Mouse (Mus musculus): Measurements from ENCODE around the gene Usp20. TPM values are rescaled to one million over a fixed set of nuclear protein-coding genes. Genes with fewer than 3 reads are reported as not detected.

Gene Usp20
- polyA plus RNA-seq, 1 experiment, result 40.0 TPM

GRCm38 (mm10) chr2:31007208-31007607, 25.1 kb downstream of the Usp20 start:
- Histone ChIP-seq H3K27ac (ENCODE audit: insufficient read depth, low read depth, low read length) (no peak overlapping the region), H3K4me3 (ENCODE audit: insufficient read depth, low read depth, low read length) (no peak overlapping the region), H3K36me3 (ENCODE audit: control insufficient read depth, insufficient read depth, low read length) (no peaks in the 10 kb centered on the region), H3K4me1 (ENCODE audit: control insufficient read depth, insufficient read depth, low read length) (no peaks in the 10 kb centered on the region), H3K27me3 (replicated peaks; ENCODE audit: control insufficient read depth, insufficient read depth, low read length) (no peaks in the 10 kb centered on the region)
- no peak for DNase-seq
- 92% methylated on average over 5 of the region's 5 CpGs for WGBS
- TF ChIP-seq CTCF (conservative IDR thresholded peaks at IDR 0.05; ENCODE audit: insufficient read depth, insufficient read length, low read depth, low read length) (no peak), POLR2A (IDR thresholded peaks at IDR 0.05; ENCODE audit: low read depth, low read length) (no peak)

- 70% methylated on average over 14 of the region's 14 CpGs for WGBS
- H3K4me3 ChIP-seq (ENCODE audit: insufficient read depth, low read depth, low read length), result no peak overlapping the region
- H3K36me3 ChIP-seq (ENCODE audit: control insufficient read depth, insufficient read depth, low read length), result no peaks in the 10 kb centered on the region
- no peaks in the 10 kb centered on the region for H3K27me3 ChIP-seq (replicated peaks; ENCODE audit: control insufficient read depth, insufficient read depth, low read length)
- TF ChIP-seq CTCF (conservative IDR thresholded peaks at IDR 0.05; ENCODE audit: insufficient read depth, insufficient read length, low read depth, low read length) (no peak), POLR2A (IDR thresholded peaks at IDR 0.05; ENCODE audit: low read depth, low read length) (no peak)
- no peaks in the 10 kb centered on the region for H3K4me1 ChIP-seq (ENCODE audit: control insufficient read depth, insufficient read depth, low read length)
- no peak for DNase-seq
- no peak overlapping the region for H3K27ac ChIP-seq (ENCODE audit: insufficient read depth, low read depth, low read length)
Measured at GRCm38 (mm10) chr2:31013371-31014120, 31.5 kb downstream of the Usp20 start.

- TF ChIP-seq POLR2A (IDR thresholded peaks at IDR 0.05; ENCODE audit: low read depth, low read length) (no peak), CTCF (conservative IDR thresholded peaks at IDR 0.05; ENCODE audit: insufficient read depth, insufficient read length, low read depth, low read length) (no peak)
- Histone ChIP-seq H3K4me1 (ENCODE audit: control insufficient read depth, insufficient read depth, low read length) (no peaks in the 10 kb centered on the region), H3K27ac (ENCODE audit: insufficient read depth, low read depth, low read length) (no peak overlapping the region), H3K27me3 (replicated peaks; ENCODE audit: control insufficient read depth, insufficient read depth, low read length) (no peaks in the 10 kb centered on the region), H3K4me3 (ENCODE audit: insufficient read depth, low read depth, low read length) (no peak overlapping the region), H3K36me3 (ENCODE audit: control insufficient read depth, insufficient read depth, low read length) (no peaks in the 10 kb centered on the region; the same call in 1 of the 2 replicates)
- DNase-seq, result no peak
- WGBS, result 94% methylated on average over 18 of the region's 18 CpGs
Measured at GRCm38 (mm10) chr2:31017625-31018317, 35.7 kb downstream of the Usp20 start.

- TF ChIP-seq POLR2A (IDR thresholded peaks at IDR 0.05; ENCODE audit: low read depth, low read length), result no peak
Measured at GRCm38 (mm10) chr2:31018519-31018918, 36.4 kb downstream of the Usp20 start.

GRCm38 (mm10) chr2:31019011-31019410, 36.9 kb downstream of the Usp20 start:
- Histone ChIP-seq H3K36me3 (ENCODE audit: control insufficient read depth, insufficient read depth, low read length) (no peaks in the 10 kb centered on the region; the same call in 1 of the 2 replicates), H3K4me1 (ENCODE audit: control insufficient read depth, insufficient read depth, low read length) (no peaks in the 10 kb centered on the region), H3K27ac (ENCODE audit: insufficient read depth, low read depth, low read length) (no peak overlapping the region), H3K27me3 (replicated peaks; ENCODE audit: control insufficient read depth, insufficient read depth, low read length) (no peaks in the 10 kb centered on the region), H3K4me3 (ENCODE audit: insufficient read depth, low read depth, low read length) (no peak overlapping the region)
- TF ChIP-seq POLR2A (IDR thresholded peaks at IDR 0.05; ENCODE audit: low read depth, low read length) (no peak), CTCF (conservative IDR thresholded peaks at IDR 0.05; ENCODE audit: insufficient read depth, insufficient read length, low read depth, low read length) (no peak)
- no peak for DNase-seq
- whole genome bisulfite sequencing, result 72% methylated on average over 8 of the region's 8 CpGs

More at GRCm38 (mm10) chr2:31018519-31018918, 36.4 kb downstream of the Usp20 start:
- no peak for DNase-seq
- 91% methylated on average over 8 of the region's 8 CpGs for WGBS
- H3K27ac ChIP-seq (ENCODE audit: insufficient read depth, low read depth, low read length), result no peak overlapping the region
- no peaks in the 10 kb centered on the region; the same call in 1 of the 2 replicates for H3K36me3 ChIP-seq (ENCODE audit: control insufficient read depth, insufficient read depth, low read length)
- no peaks in the 10 kb centered on the region for H3K27me3 ChIP-seq (replicated peaks; ENCODE audit: control insufficient read depth, insufficient read depth, low read length)
- H3K4me3 ChIP-seq (ENCODE audit: insufficient read depth, low read depth, low read length), result no peak overlapping the region
- no peaks in the 10 kb centered on the region for H3K4me1 ChIP-seq (ENCODE audit: control insufficient read depth, insufficient read depth, low read length)

GRCm38 (mm10) chr2:31020202-31020601, 38.1 kb downstream of the Usp20 start:
- no peak for DNase-seq
- H3K4me3 ChIP-seq (ENCODE audit: insufficient read depth, low read depth, low read length), result no peak overlapping the region
- H3K36me3 ChIP-seq (ENCODE audit: control insufficient read depth, insufficient read depth, low read length), result no peaks in the 10 kb centered on the region; the same call in 1 of the 2 replicates
- H3K27ac ChIP-seq (ENCODE audit: insufficient read depth, low read depth, low read length), result no peak overlapping the region
- TF ChIP-seq CTCF (conservative IDR thresholded peaks at IDR 0.05; ENCODE audit: insufficient read depth, insufficient read length, low read depth, low read length) (no peak), POLR2A (IDR thresholded peaks at IDR 0.05; ENCODE audit: low read depth, low read length) (no peak)
- H3K4me1 ChIP-seq (ENCODE audit: control insufficient read depth, insufficient read depth, low read length), result peaks cover under 1% of the 10 kb centered on the region; the same call in 1 of the 2 replicates
- H3K27me3 ChIP-seq (replicated peaks; ENCODE audit: control insufficient read depth, insufficient read depth, low read length), result no peaks in the 10 kb centered on the region
- WGBS, result 92% methylated on average over 2 of the region's 2 CpGs

GRCm38 (mm10) chr2:31023940-31024339, 41.9 kb downstream of the Usp20 start:
- H3K27me3 ChIP-seq (replicated peaks; ENCODE audit: control insufficient read depth, insufficient read depth, low read length), result no peaks in the 10 kb centered on the region
- TF ChIP-seq POLR2A (IDR thresholded peaks at IDR 0.05; ENCODE audit: low read depth, low read length) (no peak), CTCF (conservative IDR thresholded peaks at IDR 0.05; ENCODE audit: insufficient read depth, insufficient read length, low read depth, low read length) (no peak)

More at GRCm38 (mm10) chr2:31023940-31024339, 41.9 kb downstream of the Usp20 start:
- Histone ChIP-seq H3K4me1 (ENCODE audit: control insufficient read depth, insufficient read depth, low read length) (peaks cover 12% of the 10 kb centered on the region; the same call in 1 of the 2 replicates), H3K36me3 (ENCODE audit: control insufficient read depth, insufficient read depth, low read length) (no peaks in the 10 kb centered on the region; the same call in 1 of the 2 replicates), H3K4me3 (ENCODE audit: insufficient read depth, low read depth, low read length) (no peak overlapping the region), H3K27ac (ENCODE audit: insufficient read depth, low read depth, low read length) (no peak overlapping the region)
- DNase-seq, result no peak
- WGBS, result 76% methylated on average over 5 of the region's 5 CpGs

All from kidney, adult 2 months (tissue).